19 mouse cellular contexts compared by ENCODE assay signal in the genomic region with DNA sequence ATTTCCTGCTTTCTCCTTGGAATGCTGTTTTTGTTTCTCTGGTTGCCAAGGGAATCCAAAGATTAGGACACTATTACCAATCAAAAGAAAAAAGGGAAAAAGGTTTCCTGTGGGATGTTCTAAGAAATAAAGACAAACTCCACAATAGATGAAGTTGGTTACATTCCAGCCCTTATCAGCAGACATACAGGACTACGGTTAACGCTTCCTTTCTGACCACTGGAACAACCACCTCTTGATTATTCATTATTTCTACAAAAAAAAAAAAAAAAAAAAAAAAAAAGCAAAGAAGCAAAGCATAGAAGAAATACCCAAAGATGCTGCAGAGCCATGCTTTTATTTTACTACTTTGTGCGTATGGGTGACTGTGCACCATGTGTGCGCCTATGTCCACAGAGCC.
"Had no signal": no experiment of that assay in that cellular context is flagged by ENCODE, and none has a peak within 500 bp of the region (broad histone marks: within the 10 kb centered on the region; RNA-seq: fewer than 3 reads in every experiment).

No protein-coding gene starts in this region.

- H3K9me3 ChIP-seq: intestine, embryonic 15.5 days; liver, embryonic 15.5 days; midbrain, embryonic 12.5 days; midbrain, embryonic 15.5 days; neural tube, embryonic 12.5 days; neural tube, embryonic 15.5 days; stomach, embryonic 15.5 days had no signal

- H3K9ac ChIP-seq: intestine, embryonic 15.5 days; liver, embryonic 15.5 days; lung, embryonic 14.5 days; midbrain, embryonic 12.5 days; midbrain, embryonic 15.5 days; neural tube, embryonic 12.5 days; neural tube, embryonic 15.5 days; stomach, embryonic 15.5 days had no signal

- ATAC-seq: intestine, embryonic 15.5 days; lung, postnatal 0 days; midbrain, embryonic 15.5 days had no signal

- H3K36me3 ChIP-seq: intestine, embryonic 15.5 days; liver, embryonic 15.5 days; midbrain, embryonic 12.5 days; midbrain, embryonic 15.5 days; neural tube, embryonic 12.5 days; neural tube, embryonic 15.5 days; stomach, embryonic 15.5 days had no signal

- H3K27ac ChIP-seq: intestine, embryonic 15.5 days; left cerebral cortex, adult 2 months; liver, embryonic 15.5 days; macrophage; midbrain, embryonic 12.5 days; midbrain, embryonic 15.5 days; neural tube, embryonic 12.5 days; neural tube, embryonic 15.5 days; stomach, embryonic 15.5 days had no signal

- H3K27me3 ChIP-seq: intestine, embryonic 15.5 days; liver, embryonic 15.5 days; midbrain, embryonic 12.5 days; midbrain, embryonic 15.5 days; neural tube, embryonic 12.5 days; neural tube, embryonic 15.5 days; stomach, embryonic 15.5 days had no signal

- H3K4me3 ChIP-seq: intestine, embryonic 15.5 days; left cerebral cortex, adult 2 months; liver, embryonic 15.5 days; midbrain, embryonic 12.5 days; midbrain, embryonic 15.5 days; neural tube, embryonic 12.5 days; neural tube, embryonic 15.5 days; stomach, embryonic 15.5 days had no signal

- H3K4me2 ChIP-seq: intestine, embryonic 15.5 days; liver, embryonic 15.5 days; lung, embryonic 14.5 days; midbrain, embryonic 12.5 days; midbrain, embryonic 15.5 days; neural tube, embryonic 12.5 days; neural tube, embryonic 15.5 days; stomach, embryonic 15.5 days had no signal

- H3K4me1 ChIP-seq: stomach, embryonic 15.5 days had no signal

- DNase-seq: kidney, adult 11 months; kidney, adult 8-10 months; kidney, postnatal 25 days; layer of hippocampus, postnatal 36 days; lung, embryonic 14.5 days; right cerebral cortex, adult 18-20 months; right cerebral cortex, postnatal 25 days; spleen, adult 18-20 months; thymus, postnatal 4 days had no signal
